ENCODE assay signal across 42 mouse cellular contexts in genomic region chr6:116440849-116441248, GRCm38 (mm10). TPM values are rescaled to one million over a fixed set of nuclear protein-coding genes. Genes with fewer than 3 reads are reported as not detected.
DNase-seq lines count a peak whose midpoint lies in the region; ATAC-seq lines count a peak whose summit lies in the region.
"Had no signal": no experiment of that assay in that cellular context is flagged by ENCODE, and none has a peak within 500 bp of the region (broad histone marks: within the 10 kb centered on the region; RNA-seq: fewer than 3 reads in every experiment).

No protein-coding gene starts in this region.

- no peak for DNase-seq in liver, embryonic 13.5 days
- DNase-seq in heart, embryonic 10.5 days (ENCODE audit: low spot score): no peak
- DNase-seq in ovary, postnatal 14 days (ENCODE audit: low spot score): no peak
- no peak for DNase-seq in MN1 (ENCODE audit: low spot score)
- DNase-seq: adrenal gland, postnatal 10 days; B cell, adult 2 months; cerebellum, adult 8-10 months; cerebellum, postnatal 25 days; gastrocnemius, adult 2 months; gastrocnemius, postnatal 36 days; kidney, adult 18-20 months; kidney, postnatal 36 days; left cerebral cortex, postnatal 4 days; retina, postnatal 1 day; right cerebral cortex, postnatal 14 days; thymus, postnatal 4 days had no signal

- WGBS in liver, embryonic 13.5 days (ENCODE audit: insufficient replicate concordance): 40% methylated on average over 4 of the region's 4 CpGs
- WGBS in liver, embryonic 12.5 days (ENCODE audit: insufficient replicate concordance): 45% methylated on average over 4 of the region's 4 CpGs
- 41% methylated on average over 4 of the region's 4 CpGs for WGBS in heart, embryonic 10.5 days
- 27% methylated on average over 4 of the region's 4 CpGs for WGBS in heart, embryonic 15.5 days
- 94% methylated on average over 4 of the region's 4 CpGs for WGBS in forebrain, embryonic 16.5 days

- no peak overlapping the region for H3K4me2 ChIP-seq in liver, embryonic 13.5 days
- H3K4me2 ChIP-seq in liver, embryonic 12.5 days: no peak overlapping the region
- H3K4me2 ChIP-seq in heart, embryonic 15.5 days: 0 out of 2 replicates have a peak overlapping the region, but pooled peaks have one; percentile 21
- no peak overlapping the region for H3K4me2 ChIP-seq in forebrain, embryonic 16.5 days (ENCODE audit: low read length)
- H3K4me2 ChIP-seq: embryonic facial prominence, embryonic 15.5 days; forebrain, embryonic 13.5 days; hindbrain, embryonic 15.5 days; kidney, embryonic 15.5 days; liver, embryonic 15.5 days; lung, embryonic 15.5 days; midbrain, embryonic 12.5 days; neural tube, embryonic 13.5 days had no signal

- no peak overlapping the region for H3K27ac ChIP-seq in liver, embryonic 13.5 days
- no peak overlapping the region for H3K27ac ChIP-seq in liver, embryonic 12.5 days
- peak overlapping the region; percentile 67; the same call in 1 of the 2 replicates for H3K27ac ChIP-seq in heart, embryonic 10.5 days
- peak overlapping the region; percentile 77 for H3K27ac ChIP-seq in heart, embryonic 15.5 days
- no peak overlapping the region for H3K27ac ChIP-seq in forebrain, embryonic 16.5 days (ENCODE audit: low read length)
- H3K27ac ChIP-seq: embryonic facial prominence, embryonic 10.5 days; embryonic facial prominence, embryonic 15.5 days; forebrain, embryonic 13.5 days; gastrocnemius, adult 2 months; hindbrain, embryonic 10.5 days; hindbrain, embryonic 15.5 days; kidney, embryonic 15.5 days; layer of hippocampus, adult 2 months; liver, embryonic 15.5 days; lung, embryonic 15.5 days; midbrain, embryonic 12.5 days; neural tube, embryonic 13.5 days had no signal

- no peaks in the 10 kb centered on the region for H3K27me3 ChIP-seq in liver, embryonic 13.5 days
- no peaks in the 10 kb centered on the region for H3K27me3 ChIP-seq in liver, embryonic 12.5 days (replicated peaks)
- H3K27me3 ChIP-seq in heart, embryonic 10.5 days (ENCODE audit: insufficient read depth, poor library complexity, severe bottlenecking): no peaks in the 10 kb centered on the region
- H3K27me3 ChIP-seq in heart, embryonic 15.5 days: no peaks in the 10 kb centered on the region
- no peaks in the 10 kb centered on the region for H3K27me3 ChIP-seq in forebrain, embryonic 16.5 days (replicated peaks; ENCODE audit: control insufficient read depth, insufficient read depth, low read length)
- H3K27me3 ChIP-seq: embryonic facial prominence, embryonic 15.5 days; forebrain, embryonic 13.5 days; hindbrain, embryonic 15.5 days; kidney, embryonic 15.5 days; liver, embryonic 15.5 days; lung, embryonic 15.5 days; midbrain, embryonic 12.5 days; neural tube, embryonic 13.5 days had no signal

- H3K9me3 ChIP-seq in liver, embryonic 13.5 days (replicated peaks): no peaks in the 10 kb centered on the region
- H3K9me3 ChIP-seq in liver, embryonic 12.5 days (replicated peaks): no peaks in the 10 kb centered on the region
- no peaks in the 10 kb centered on the region for H3K9me3 ChIP-seq in heart, embryonic 10.5 days
- no peaks in the 10 kb centered on the region for H3K9me3 ChIP-seq in heart, embryonic 15.5 days (replicated peaks)
- no peaks in the 10 kb centered on the region for H3K9me3 ChIP-seq in forebrain, embryonic 16.5 days (ENCODE audit: control insufficient read depth, low read length)
- H3K9me3 ChIP-seq: embryonic facial prominence, embryonic 10.5 days; embryonic facial prominence, embryonic 15.5 days; forebrain, embryonic 13.5 days; hindbrain, embryonic 10.5 days; hindbrain, embryonic 15.5 days; kidney, embryonic 15.5 days; liver, embryonic 15.5 days; lung, embryonic 15.5 days; midbrain, embryonic 12.5 days; neural tube, embryonic 13.5 days had no signal

- no peak overlapping the region for H3K4me3 ChIP-seq in liver, embryonic 13.5 days (replicated peaks)
- H3K4me3 ChIP-seq in liver, embryonic 12.5 days: no peak overlapping the region
- H3K4me3 ChIP-seq in heart, embryonic 10.5 days: no peak overlapping the region
- H3K4me3 ChIP-seq in heart, embryonic 15.5 days: no peak overlapping the region
- no peak overlapping the region for H3K4me3 ChIP-seq in forebrain, embryonic 16.5 days (replicated peaks; ENCODE audit: low read length)
- H3K4me3 ChIP-seq: embryonic facial prominence, embryonic 10.5 days; embryonic facial prominence, embryonic 15.5 days; forebrain, embryonic 13.5 days; gastrocnemius, adult 2 months; hindbrain, embryonic 10.5 days; hindbrain, embryonic 15.5 days; kidney, embryonic 15.5 days; layer of hippocampus, adult 2 months; liver, embryonic 15.5 days; lung, embryonic 15.5 days; midbrain, embryonic 12.5 days; myocyte; neural tube, embryonic 13.5 days had no signal

- 0 out of 2 replicates have a peak, but pooled peaks have one; percentile 36 for ATAC-seq in liver, embryonic 13.5 days (ENCODE audit: low read depth)
- ATAC-seq in liver, embryonic 12.5 days: no peak
- peak; percentile 83 for ATAC-seq in heart, embryonic 15.5 days (replicated peaks; ENCODE audit: insufficient number of reproducible peaks, insufficient read depth, low FRiP score, low read depth)
- peak; percentile 57; the same call in 1 of the 2 replicates for ATAC-seq in megakaryocyte-erythroid progenitor cell, adult 5-6 weeks (replicated peaks; ENCODE audit: low FRiP score, low TSS enrichment, poor library complexity, severe bottlenecking)
- no peak for ATAC-seq in forebrain, embryonic 16.5 days
- ATAC-seq: forebrain, embryonic 13.5 days; Patski had no signal

- peaks cover 6% of the 10 kb centered on the region for H3K4me1 ChIP-seq in liver, embryonic 13.5 days (replicated peaks)
- H3K4me1 ChIP-seq in liver, embryonic 12.5 days: peaks cover 9% of the 10 kb centered on the region
- peaks cover 12% of the 10 kb centered on the region; the same call in 1 of the 2 replicates for H3K4me1 ChIP-seq in heart, embryonic 10.5 days
- H3K4me1 ChIP-seq in heart, embryonic 15.5 days (replicated peaks): peaks cover 16% of the 10 kb centered on the region
- H3K4me1 ChIP-seq in forebrain, embryonic 16.5 days (replicated peaks; ENCODE audit: control insufficient read depth, insufficient read depth, low read length): no peaks in the 10 kb centered on the region
- H3K4me1 ChIP-seq: embryonic facial prominence, embryonic 10.5 days; embryonic facial prominence, embryonic 15.5 days; forebrain, embryonic 13.5 days; hindbrain, embryonic 10.5 days; hindbrain, embryonic 15.5 days; kidney, embryonic 15.5 days; lung, embryonic 15.5 days; midbrain, embryonic 12.5 days; neural tube, embryonic 13.5 days had no signal

- no peak overlapping the region for H3K9ac ChIP-seq in liver, embryonic 13.5 days
- no peak overlapping the region for H3K9ac ChIP-seq in liver, embryonic 12.5 days
- H3K9ac ChIP-seq in heart, embryonic 15.5 days: no peak overlapping the region
- no peak overlapping the region for H3K9ac ChIP-seq in forebrain, embryonic 16.5 days (replicated peaks; ENCODE audit: low read depth, low read length)
- H3K9ac ChIP-seq: embryonic facial prominence, embryonic 15.5 days; forebrain, embryonic 13.5 days; hindbrain, embryonic 15.5 days; kidney, embryonic 15.5 days; liver, embryonic 15.5 days; lung, embryonic 15.5 days; midbrain, embryonic 12.5 days; neural tube, embryonic 13.5 days had no signal

- no peaks in the 10 kb centered on the region for H3K36me3 ChIP-seq in liver, embryonic 13.5 days
- H3K36me3 ChIP-seq in liver, embryonic 12.5 days: no peaks in the 10 kb centered on the region
- H3K36me3 ChIP-seq in heart, embryonic 10.5 days: no peaks in the 10 kb centered on the region
- no peaks in the 10 kb centered on the region for H3K36me3 ChIP-seq in heart, embryonic 15.5 days
- no peaks in the 10 kb centered on the region for H3K36me3 ChIP-seq in forebrain, embryonic 16.5 days (ENCODE audit: control insufficient read depth, insufficient read depth)
- H3K36me3 ChIP-seq: embryonic facial prominence, embryonic 10.5 days; embryonic facial prominence, embryonic 15.5 days; hindbrain, embryonic 10.5 days; hindbrain, embryonic 15.5 days; kidney, embryonic 15.5 days; liver, embryonic 15.5 days; lung, embryonic 15.5 days; midbrain, embryonic 12.5 days; neural tube, embryonic 13.5 days had no signal

RNA-seq across cellular contexts. Expression of gene Alox5, which starts 20.1 kb away (rescaled TPM):
- 2.9 and 3.3 TPM in 2 replicates for polyA plus RNA-seq in liver, embryonic 13.5 days (2015; fragmentation: Nextera tagmentation; extraction: Ambion mirVana)
- polyA plus RNA-seq in liver, embryonic 12.5 days (2016; fragmentation: Nextera tagmentation; extraction: Ambion mirVana): 3.9 and 4.0 TPM in 2 replicates
- 5.5 and 7.1 TPM in 2 replicates for polyA plus RNA-seq in heart, embryonic 10.5 days (2016; fragmentation: Nextera tagmentation; extraction: Ambion mirVana)
- 2.3 and 2.4 TPM in 2 replicates for polyA plus RNA-seq in heart, embryonic 15.5 days (2015; fragmentation: Nextera tagmentation; extraction: Ambion mirVana)
- 3.2 and 4.4 TPM in 2 replicates for total RNA-seq in megakaryocyte-erythroid progenitor cell, adult 5-6 weeks (2014; fragmentation: Nextera tagmentation)
- 4.2 and 5.7 TPM in 2 replicates for total RNA-seq in megakaryocyte-erythroid progenitor cell, adult 5-6 weeks (2017)
- polyA plus RNA-seq in forebrain, embryonic 16.5 days (2015; fragmentation: Nextera tagmentation; extraction: Ambion mirVana): 0.37 and 0.52 TPM in 2 replicates
- polyA plus RNA-seq: Patski had no signal

RNA-seq across cellular contexts. Expression of gene Olfr211, which starts 48.0 kb away (rescaled TPM):
- polyA plus RNA-seq in liver, embryonic 13.5 days (2015; fragmentation: Nextera tagmentation; extraction: Ambion mirVana): not detected in 2 replicates
- not detected in 2 replicates for polyA plus RNA-seq in liver, embryonic 12.5 days (2016; fragmentation: Nextera tagmentation; extraction: Ambion mirVana)
- not detected in 2 replicates for polyA plus RNA-seq in heart, embryonic 10.5 days (2016; fragmentation: Nextera tagmentation; extraction: Ambion mirVana)
- polyA plus RNA-seq in heart, embryonic 15.5 days (2015; fragmentation: Nextera tagmentation; extraction: Ambion mirVana): not detected in 2 replicates
- not detected in 2 replicates for total RNA-seq in megakaryocyte-erythroid progenitor cell, adult 5-6 weeks (2014; fragmentation: Nextera tagmentation)
- total RNA-seq in megakaryocyte-erythroid progenitor cell, adult 5-6 weeks (2017): not detected in 2 replicates
- polyA plus RNA-seq in forebrain, embryonic 16.5 days (2015; fragmentation: Nextera tagmentation; extraction: Ambion mirVana): not detected in 2 replicates
- total RNA-seq: adrenal gland, postnatal 10 days; gastrocnemius, adult 2 months; gastrocnemius, postnatal 36 days; layer of hippocampus, adult 2 months; layer of hippocampus, postnatal 25 days; left cerebral cortex, postnatal 4 days; megakaryocyte, adult 5-6 weeks; midbrain, postnatal 0 days had no signal
- polyA plus RNA-seq: embryonic facial prominence, embryonic 10.5 days; embryonic facial prominence, embryonic 15.5 days; forebrain, embryonic 13.5 days; hindbrain, embryonic 10.5 days; hindbrain, embryonic 15.5 days; intestine, embryonic 14.5 days; kidney, embryonic 15.5 days; limb, embryonic 14.5 days; liver, embryonic 15.5 days; lung, embryonic 15.5 days; midbrain, embryonic 12.5 days; midbrain, postnatal 0 days; myocyte; neural tube, embryonic 13.5 days; Patski; small intestine, adult 2 months; stomach, embryonic 14.5 days; testis, adult 2 months; thymus, postnatal 0 days had no signal

Comparison
In these comparisons a context has a peak if more than half of its experiments do, and no peak if none do; other contexts are left out.
1. ATAC-seq: peak in liver, embryonic 13.5 days (single experiment), heart, embryonic 15.5 days (single experiment) and megakaryocyte-erythroid progenitor cell, adult 5-6 weeks (single experiment); none in liver, embryonic 12.5 days (single experiment) and forebrain, embryonic 16.5 days (single experiment).
2. H3K27ac ChIP-seq: peak in heart, embryonic 10.5 days (single experiment) and heart, embryonic 15.5 days (single experiment); none in liver, embryonic 13.5 days (single experiment), liver, embryonic 12.5 days (single experiment) and forebrain, embryonic 16.5 days (single experiment).